Mouse (Mus musculus) telencephalon, adult 2 months (tissue): ENCODE measurements around the gene Gm45799.

Source experiments
- DNase-seq: peaks from one replicate; pipeline ENCODE4 v3.0.0-alpha.2; 2011; ENCODE audit warnings: low read depth, low spot score

The Gm45799 gene

DNA sequence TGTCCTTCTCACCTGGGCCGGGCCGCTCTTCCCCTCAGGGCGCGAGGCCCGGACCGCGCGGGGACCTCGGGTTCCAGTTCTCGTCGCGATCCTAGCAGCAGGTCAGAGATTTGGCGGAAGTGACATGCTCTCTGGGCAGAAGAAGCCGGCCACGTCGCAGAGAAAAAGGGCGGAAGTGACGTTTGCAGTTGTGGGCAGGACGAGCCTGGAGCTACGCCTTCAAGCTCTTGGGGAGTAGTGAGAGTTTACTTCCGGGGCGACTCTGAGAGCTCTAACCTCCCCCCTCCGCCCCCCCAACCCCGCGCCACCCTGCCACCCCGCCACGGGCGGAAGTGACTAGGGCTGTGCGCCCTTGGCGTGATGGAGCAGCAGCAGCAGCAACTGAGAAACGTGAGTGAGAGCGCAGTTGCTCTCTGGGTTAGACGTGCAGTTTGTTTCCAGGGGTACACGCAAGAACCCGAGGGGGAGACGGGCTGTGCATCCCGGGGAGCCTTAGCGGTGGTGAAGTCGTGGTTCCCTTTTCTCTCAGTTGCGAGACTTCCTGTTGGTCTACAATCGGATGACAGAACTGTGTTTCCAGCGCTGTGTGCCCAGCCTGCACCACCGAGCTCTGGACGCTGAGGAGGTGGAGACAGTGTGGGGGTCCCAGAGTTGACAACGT is at the start of gene Gm45799, which contains the start of gene Arfip2:
Gene Gm45799, plus strand, starts transcription at position 320 of the 661 bp plus-strand sequence.
Gene Arfip2, minus strand, starts transcription at position 184 of the 661 bp plus-strand sequence.
- peak; percentile 99 for DNase-seq

DNA sequence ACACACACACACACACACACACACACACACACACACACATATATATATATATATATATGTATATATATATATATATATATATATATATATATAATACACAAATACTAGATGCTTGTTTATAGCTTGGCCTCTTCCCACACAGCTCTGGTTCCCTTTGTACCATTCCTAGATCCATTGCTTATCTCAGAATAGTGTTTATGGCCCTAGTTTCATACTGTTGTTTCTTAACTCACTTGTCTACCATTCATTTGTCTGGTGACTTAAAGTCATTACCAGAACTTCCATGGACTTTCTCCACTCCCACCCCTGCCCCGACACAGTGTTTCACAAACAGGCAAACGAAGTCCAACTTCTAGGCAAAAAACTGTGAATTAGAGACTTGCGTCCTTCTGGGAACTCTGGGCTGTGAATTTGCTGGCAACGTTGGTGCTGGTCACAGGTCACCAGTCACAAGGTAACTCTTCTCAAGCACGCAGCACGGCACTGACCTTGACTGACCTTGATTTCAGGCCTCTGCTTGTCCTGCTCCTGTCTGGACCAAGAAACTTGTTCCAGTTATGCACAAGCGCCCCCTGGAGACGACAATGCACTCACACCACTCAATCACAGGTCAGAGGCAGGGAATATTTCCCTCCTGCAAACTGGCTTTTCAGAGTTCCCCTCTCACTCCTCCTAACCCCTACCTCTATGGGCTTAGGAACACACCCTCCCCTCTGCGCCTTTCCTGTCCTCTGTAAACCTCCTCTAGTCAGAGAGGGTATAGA is 37.3 kb upstream of the Gm45799 start:
- no peak for DNase-seq

DNA sequence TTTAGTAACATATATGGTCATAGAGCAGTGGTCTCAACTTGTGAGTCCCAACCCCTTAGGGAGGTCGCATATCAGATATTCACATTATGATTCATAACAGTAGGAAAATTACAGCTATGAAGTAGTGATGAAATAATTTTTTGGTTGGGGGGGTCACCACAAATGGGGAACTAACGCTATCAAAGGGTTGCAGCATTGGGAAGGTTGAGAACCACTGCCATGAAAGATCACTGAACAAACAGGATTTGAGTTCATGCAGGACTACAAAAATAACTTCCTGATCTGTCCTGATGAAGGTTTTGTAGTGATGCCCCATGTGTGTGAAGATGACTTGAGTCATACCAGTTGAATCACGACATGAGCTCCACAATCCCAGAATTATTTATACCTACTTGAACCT is 31.9 kb upstream of the Gm45799 start:
- no peak for DNase-seq

DNA sequence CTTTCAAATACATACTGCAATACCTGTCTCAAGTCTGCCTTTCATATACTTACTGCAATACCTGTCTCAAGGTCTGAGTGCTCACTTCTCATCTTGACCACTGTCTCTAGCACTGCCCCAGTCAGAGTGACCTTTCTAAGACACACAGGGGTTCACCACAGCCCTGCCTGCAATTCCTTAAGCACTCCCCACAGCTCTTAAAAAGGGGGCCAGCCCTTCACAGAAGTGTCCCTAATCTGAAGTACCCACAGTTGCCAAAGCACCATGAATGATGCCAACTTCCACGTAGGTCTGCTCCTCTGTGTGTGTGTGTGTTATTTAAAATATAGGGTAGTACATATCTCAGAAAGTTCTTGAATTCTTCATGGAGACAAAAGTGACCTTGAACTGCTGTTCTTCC is 28.6 kb upstream of the Gm45799 start:
- DNase-seq: no peak

DNA sequence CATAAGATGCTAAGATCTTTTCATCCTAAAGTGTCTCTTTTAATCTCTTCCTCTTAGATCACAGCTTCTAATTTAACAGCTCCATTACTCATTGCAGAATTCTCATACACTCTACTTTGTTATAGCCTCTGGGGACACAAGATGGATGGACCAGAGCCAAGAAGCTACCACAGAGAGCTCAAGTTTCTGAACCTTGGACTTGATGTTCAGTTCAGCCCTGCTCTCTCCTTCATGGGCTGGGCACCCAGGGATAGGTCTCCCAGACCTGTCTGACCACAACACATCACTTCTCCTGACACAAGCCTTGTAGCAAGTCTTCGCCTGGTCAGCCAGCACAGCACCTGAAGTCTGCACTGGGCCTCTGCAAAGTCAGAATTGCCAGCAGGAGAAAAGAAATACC is 26.0 kb upstream of the Gm45799 start:
- no peak for DNase-seq

DNA sequence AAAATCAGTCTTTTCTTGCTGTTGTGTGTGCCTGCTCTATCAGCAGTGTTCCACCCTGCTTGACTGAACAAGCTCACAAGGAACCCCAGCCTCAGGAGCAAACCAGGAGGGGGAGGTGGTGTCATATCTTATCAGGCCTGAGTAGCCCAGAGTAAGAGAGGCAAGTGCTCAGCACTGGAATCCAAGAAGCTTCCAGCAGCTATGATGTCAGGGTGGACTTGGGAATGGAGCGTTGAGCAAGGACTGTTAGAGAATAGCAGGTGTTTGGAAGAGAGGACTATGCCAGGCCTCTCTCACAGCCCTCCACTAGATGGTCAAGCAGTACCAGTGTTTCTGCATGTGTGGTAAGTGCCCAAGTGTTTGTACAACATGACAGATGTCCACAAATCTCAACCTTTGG is 24.6 kb upstream of the Gm45799 start:
- DNase-seq: no peak

DNA sequence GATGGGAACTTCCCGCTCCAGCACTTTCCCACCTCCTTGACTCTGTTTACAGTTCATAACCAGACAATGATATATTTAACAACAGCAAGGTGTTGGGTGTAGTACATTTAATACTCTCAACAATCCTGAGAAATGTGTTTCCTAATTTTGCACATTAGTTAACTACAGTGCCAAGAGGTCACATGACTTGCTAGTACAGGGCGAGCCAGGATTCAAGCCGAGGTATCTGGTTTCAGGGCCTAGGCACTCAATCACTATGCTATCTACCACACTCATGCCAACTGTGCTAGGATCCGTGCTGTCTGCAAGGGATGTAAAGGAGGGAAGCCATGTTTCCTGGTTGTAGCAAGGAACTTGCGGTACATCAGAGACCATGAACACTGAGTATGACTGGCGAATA is 23.8 kb upstream of the Gm45799 start:
- DNase-seq: no peak

DNA sequence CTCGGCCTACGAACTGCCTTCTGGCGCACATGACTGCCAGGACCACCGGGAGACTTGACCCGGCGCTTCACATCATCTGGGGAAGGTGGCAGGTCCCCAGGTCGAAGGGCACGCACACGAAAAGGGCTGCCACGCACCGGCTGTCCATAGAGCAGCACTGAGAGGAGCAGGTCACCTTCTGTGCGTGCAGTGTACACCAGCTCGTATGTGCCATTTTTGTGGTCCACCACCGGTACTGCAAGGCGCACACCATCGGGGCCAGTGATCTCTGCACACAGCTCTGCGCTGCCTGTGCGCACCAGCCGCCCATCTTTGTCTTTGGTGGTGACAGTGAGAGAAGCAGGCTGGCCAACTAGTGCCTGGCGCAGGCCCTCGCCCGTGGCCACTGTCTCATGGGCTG is 22.5 kb upstream of the Gm45799 start:
- no peak for DNase-seq

DNA sequence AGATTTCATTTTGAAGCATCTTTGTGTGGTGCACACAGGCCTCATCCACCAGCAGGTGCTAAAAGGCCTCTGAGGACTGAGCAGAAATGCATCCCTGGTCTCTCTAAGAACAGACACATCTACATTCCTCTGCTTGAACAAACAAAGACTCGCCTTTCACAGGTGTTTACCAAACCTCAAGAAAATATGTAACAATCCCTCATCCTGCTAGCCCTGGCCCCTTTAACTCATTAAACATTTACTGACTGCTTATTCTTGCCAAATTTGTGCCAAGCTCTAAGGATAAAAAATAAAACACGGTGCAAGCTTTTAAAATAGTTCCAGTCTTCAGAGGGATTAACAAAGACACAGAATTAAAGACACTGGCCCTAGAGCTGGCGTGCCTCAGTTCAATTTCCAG is 20.7 kb upstream of the Gm45799 start:
- DNase-seq: no peak

DNA sequence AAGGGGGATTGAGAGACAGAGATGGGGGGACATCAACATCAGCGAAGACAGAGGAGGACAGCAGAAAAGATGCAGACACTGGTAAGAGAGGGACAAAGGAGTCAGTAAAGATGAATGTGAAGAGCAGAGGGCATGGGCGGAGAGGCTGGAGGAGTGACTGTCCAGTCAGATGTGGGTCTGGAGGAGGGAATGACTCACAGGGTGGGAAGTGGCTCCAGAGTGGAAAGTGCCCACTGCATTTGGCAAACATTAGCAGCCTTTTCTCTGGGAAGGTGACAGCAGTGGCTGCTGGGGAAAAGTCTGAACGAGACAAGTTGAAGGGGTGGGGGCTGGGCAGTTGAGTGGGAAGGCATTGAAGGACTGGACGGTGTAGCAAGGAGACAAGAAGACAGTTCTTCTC is 19.3 kb upstream of the Gm45799 start:
- no peak for DNase-seq

DNA sequence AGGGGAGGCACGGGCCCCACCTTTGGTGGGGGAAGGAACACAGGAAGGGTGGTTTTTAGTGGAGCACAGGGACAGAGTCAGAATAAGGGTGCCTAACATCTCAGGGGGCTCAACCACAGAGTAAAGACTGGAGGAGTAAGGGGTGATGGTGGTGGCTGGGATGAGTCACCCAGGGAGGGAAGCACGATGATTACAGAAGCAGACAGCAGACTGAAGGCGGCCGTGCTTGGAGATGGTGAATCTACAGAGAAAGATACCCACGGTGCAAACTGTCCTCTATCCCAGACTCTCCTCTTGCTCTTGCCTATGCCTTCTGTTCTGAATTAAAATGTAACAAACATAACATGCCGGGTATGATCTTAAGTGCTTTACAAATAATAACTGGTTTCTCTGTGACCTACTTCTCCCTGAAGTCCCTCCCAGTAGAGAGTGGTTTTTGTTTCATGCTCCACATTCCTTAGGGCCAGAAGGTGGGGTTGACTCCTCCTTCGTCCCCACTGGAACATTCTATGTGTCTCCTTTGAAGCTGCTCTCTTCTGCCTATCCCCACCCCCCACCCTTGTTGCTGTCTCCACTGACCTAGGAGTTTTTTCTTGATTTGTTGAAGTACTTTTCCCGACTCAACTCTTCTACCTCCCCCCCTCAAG is 18.6 kb upstream of the Gm45799 start:
- DNase-seq: no peak

DNA sequence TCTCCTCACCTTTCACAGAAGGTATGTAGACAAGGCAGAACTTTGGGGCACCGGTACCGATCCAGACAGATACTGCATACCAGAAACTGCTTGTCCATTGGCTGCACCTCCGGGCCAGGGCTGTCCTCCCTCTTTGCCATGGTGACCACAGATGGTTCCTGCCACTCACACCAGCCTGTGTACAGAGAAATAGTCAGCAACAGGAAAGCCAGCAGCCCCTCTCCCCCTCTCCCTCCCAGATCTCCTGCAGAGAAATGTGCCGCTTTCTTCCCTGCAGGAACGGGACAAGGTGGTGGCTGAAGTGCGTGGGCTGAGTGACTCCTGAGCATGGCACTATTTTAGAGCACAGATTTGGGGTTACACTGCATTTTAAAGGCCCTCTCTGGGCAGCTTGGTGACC is 15.0 kb upstream of the Gm45799 start:
- no peak for DNase-seq

DNA sequence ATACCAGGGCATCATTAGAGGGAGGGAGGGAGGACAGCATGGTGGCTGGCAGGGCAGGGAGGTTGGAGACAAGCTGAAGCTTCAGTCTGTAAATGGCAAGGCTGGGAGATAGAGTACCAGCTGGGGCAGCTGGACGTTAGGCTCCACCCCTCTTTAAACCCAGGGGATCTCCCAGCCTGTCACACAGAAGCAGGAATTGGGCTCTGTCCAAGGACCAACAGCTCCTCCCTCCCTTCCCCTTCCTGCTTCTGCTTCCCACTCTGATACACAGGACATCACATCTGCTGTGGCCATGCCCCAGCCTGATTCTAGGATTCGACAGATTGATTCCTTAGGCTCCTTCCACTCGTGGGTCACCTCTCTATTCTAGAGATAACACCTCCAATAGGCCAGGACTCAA is 11.7 kb upstream of the Gm45799 start:
- DNase-seq: peak; percentile 72

DNA sequence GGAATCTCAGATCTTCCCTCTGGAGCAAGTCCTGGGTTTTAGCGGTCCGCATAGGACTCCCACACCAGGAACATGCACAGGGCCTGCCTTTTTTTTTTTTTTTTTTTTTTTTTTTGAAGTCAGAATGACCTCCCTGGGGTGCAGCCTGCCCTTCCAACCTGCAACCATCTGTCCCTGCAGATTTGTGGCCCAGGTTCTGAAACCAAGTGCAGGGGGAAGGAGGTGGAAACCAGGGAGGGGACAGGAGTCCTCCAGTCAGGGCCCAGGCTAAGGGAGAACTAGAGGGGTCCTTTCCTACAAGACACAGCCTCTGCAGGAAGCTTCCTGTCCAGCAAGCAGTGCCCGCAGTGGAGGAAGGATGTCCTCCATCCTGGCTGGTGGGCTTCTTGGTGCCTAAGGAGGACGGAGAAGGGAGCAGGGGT is 7.8 kb upstream of the Gm45799 start:
- no peak for DNase-seq

DNA sequence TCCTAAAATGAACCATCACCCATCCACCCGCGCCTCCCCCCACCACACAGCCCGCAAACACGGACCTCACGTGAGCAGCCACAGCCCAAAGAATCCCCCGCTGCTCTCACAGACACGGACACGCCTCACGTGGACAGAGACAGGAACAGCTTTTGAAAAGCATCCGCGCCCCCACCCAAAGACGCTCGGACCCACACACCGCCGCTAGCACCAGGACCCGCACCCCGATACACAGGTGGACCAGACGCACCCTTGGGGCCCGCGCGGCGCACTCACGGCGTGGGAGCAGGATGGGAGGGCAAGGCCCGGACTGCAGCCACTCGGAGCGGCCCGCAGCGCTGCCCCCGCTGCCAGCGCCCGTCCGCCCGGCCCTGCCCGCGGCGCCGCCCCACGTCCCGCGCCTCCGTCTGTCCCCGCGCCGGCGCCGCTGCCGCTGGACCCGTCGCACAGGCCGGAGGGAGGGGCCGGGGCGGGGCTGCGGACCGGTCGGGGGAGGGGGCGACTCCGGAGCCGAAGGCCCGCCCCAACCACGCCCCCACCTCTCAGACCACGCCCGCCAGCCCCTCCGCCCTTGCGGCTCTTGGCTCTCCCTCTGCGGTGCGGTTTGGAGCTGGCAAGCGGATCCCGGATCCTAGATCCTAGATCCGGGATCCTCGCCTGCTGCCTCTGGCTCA is 7.1 kb upstream of the Gm45799 start, which contains the start of gene Trim3:
Gene Trim3, minus strand, starts transcription at position 445 of the 674 bp plus-strand sequence.
- DNase-seq: peak; percentile 90

DNA sequence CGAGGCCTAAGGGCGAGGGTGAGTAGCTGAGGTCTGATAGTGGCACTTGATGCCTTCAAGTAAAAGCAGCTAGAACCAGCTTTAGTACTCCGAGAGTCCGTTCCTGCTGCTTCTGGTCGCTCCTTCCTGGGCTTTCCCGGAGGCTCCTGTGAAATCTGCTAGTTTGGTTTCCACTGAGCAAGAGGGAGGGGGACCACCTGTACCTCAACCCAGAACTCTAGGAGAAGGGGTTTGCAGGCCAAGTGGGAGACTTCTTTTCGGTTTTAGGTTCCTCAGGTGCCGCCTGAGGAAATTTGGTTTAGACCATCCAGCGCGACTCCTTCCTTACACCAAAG is 6.6 kb upstream of the Gm45799 start:
- DNase-seq: no peak

DNA sequence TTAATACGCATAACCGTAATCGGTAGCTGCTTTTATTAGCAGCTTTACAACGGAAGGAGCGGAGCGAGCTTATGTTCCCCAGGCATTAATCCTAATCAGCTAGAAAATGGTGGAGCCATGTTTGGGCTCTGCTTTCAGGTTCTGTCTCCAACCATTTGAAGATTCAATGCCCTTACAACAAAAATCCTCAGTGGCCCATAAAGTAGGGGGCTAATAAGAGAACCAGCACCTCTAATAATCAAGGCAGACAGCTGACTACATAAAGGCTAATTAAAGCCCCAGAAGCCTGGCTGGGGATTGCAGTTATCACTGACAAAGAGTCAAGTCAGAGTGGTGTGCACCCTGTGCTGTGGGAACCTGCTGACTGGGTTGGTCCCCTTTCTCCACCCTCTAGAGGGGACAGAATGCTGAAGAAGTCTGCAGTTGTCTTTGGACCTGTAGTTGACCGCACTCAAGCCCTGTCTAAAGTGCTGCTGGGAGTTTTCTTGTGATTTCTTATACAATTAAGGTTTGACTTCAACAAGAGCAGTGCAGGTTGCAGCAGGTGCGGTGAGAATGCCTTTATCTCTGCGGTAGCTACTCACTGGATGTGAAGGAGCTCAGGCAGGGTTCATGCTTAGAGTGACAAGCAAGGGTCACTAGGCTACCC is 6.0 kb upstream of the Gm45799 start:
- no peak for DNase-seq

DNA sequence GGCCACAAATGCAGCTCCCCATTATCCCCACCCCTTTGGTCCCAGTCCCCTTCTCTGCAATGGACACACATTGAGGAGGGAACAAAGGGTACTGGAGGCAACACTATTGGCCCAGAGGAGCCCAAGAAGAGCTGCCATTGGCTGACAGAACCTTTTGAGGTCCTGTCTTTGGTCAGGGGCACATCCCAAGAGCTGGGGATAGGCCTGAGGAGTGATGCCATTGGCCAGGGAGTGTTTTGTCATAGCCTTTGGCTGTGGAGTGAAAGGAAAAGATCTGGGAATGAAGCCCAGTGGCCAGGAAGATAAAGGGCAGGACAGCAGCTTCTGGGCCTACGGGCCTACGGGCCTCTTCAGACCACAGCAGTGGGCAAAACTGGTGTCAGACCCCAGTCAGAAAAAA is 4.6 kb upstream of the Gm45799 start:
- DNase-seq: no peak

DNA sequence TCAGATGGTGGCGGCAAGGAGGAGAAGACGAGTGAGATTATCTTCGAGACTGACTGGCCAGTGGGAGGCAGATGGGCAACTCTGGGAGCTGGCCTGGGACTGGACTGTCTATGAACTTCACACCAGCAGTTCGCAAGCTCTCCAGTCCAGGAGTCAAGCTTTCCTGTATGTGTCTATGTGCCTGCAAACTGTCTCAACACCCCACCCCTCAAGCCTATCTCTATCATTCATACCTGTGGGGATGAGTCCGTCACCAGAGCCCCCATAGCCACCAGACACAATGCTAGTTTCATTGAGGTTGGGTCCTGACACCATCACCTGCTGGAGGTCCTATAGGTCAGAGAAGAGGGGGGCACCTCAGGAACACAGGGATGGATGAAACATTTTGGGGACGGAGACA is 1.6 kb upstream of the Gm45799 start:
- no peak for DNase-seq

DNA sequence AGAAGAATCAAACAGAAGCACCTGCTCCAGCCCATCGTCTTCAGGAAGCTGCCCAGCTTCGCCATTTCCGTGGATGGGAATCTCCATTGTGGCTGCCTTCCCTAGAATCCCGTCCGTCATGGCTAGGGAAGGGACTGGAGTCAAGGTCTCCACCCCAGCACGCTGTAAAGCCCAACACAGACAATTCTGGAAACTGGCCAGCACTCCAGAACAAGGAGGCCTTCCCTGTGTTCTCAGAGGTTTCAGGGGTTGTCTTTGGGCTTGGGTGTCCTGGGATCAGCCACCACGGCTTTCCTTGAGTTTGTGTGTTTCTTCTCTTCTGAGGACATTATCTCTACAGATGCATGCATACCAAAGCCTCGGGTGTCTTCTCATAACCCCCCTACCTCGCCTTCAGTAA is 1.0 kb upstream of the Gm45799 start:
- DNase-seq: no peak

DNA sequence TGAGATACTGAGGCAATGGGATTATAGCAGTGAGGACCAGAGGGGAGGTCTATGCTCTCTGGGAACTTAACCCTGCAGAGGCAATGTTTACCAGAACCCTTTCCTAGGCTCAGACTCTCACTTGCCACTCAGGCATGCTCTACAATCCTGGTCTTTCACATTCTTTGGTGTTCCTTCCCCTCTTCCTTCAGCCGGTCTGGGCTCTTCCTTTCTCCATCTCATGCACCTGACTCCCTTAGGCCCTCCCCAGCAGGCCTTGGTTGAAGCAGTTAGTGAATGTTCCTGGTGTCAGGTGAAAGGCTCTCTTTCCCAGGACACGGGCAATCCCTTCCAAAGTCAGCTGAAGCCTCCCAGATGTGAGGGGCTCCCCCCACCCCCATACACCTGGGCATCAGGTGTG is 596 bp upstream of the Gm45799 start, which contains the start of gene Timm10b:
Gene Timm10b, plus strand, starts transcription at position 301 of the 400 bp plus-strand sequence.
- no peak for DNase-seq

DNA sequence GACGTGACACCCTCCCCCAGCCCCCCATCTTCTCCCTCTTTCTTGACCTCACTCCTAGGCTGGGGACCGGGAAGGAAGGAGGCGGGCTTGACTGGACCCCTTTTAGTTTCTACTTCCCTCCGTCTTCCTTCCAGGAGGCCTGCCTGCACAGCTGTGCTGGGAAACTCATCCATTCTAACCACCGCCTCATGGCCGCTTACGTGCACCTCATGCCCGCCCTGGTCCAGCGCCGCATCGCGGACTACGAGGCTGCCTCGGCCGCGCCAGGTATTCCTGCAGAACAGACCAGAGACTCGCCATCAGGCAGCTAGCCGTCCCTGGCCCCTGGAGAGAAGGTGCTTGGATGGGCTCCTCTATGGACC is 523 bp downstream of the Gm45799 start:
- no peak for DNase-seq
